Comparison of ENCODE assay signal across 8 mouse cellular contexts in genomic region chr8:61487597-61488156, GRCm38 (mm10). TPM values are rescaled to one million over a fixed set of nuclear protein-coding genes. Genes with fewer than 3 reads are reported as not detected.
A peak's percentile ranks its signal among the peaks of the same experiment; 100 is the strongest.
DNase-seq lines count a peak whose midpoint lies in the region; ATAC-seq and TF ChIP-seq lines count a peak whose summit lies in the region.

Cbr4 (plus strand) TSS chr8:61487734.

- no peaks in the 10 kb centered on the region for H3K9me3 ChIP-seq in megakaryocyte, embryonic 14.5 days

- H3K4me3 ChIP-seq in cortical plate, adult 2 months (ENCODE audit: insufficient read depth, low read length) = peak within 1 kb of the TSS; percentile 76
- peak within 1 kb of the TSS; percentile 95 for H3K4me3 ChIP-seq in megakaryocyte, embryonic 14.5 days (replicated peaks)

- H3K27ac ChIP-seq in cortical plate, adult 2 months (ENCODE audit: insufficient read depth, low read length) = peak within 1 kb of the TSS; percentile 90

- H3K27me3 ChIP-seq in megakaryocyte, embryonic 14.5 days (replicated peaks) = no peaks in the 10 kb centered on the region

- ATAC-seq in activated CD4-positive, CD25-positive, alpha-beta regulatory T cell, adult 4 months = peak; percentile 99

- 0 out of 2 replicates have a peak, but pooled peaks cover 1% of the 10 kb centered on the region for H3K4me1 ChIP-seq in cortical plate, adult 2 months (ENCODE audit: control insufficient read depth, insufficient read depth, low read length)
- H3K4me1 ChIP-seq in megakaryocyte, embryonic 14.5 days = peaks cover 11% of the 10 kb centered on the region

- peak; percentile 66 to 69 for DNase-seq in gastrocnemius, adult 8-10 months (ENCODE audit: low spot score in 2 of 2)
- DNase-seq in hindlimb bud, embryonic 11.5 days (ENCODE audit: extremely low spot score, low read depth, low spot score) = peak; percentile 97
- peak; percentile 80 to 86 for DNase-seq in left cerebral cortex, adult 8-10 months (ENCODE audit: low spot score in 2 of 2)
- DNase-seq in right cerebral cortex, postnatal 10 days (ENCODE audit: low spot score in 2 of 2) = peak; percentile 93 to 95
- DNase-seq in urinary bladder, postnatal 25 days (ENCODE audit: low spot score) = peak; percentile 76

- no peak for TF ChIP-seq CTCF in cortical plate, adult 2 months (IDR thresholded peaks at IDR 0.05; ENCODE audit: extremely low read depth, insufficient read depth, low read length)

- H3K36me3 ChIP-seq in megakaryocyte, embryonic 14.5 days (replicated peaks; ENCODE audit: low read length) = peaks cover 19% of the 10 kb centered on the region

- TF ChIP-seq POLR2A in cortical plate, adult 2 months (IDR thresholded peaks at IDR 0.05; ENCODE audit: extremely low read depth, insufficient read depth, low read length) = peak; percentile 86

RNA-seq across cellular contexts. Expression of gene Cbr4, which starts in this region (rescaled TPM):
- 10 to 100 TPM; 17.3 to 27.7 TPM for polyA plus RNA-seq in activated CD4-positive, CD25-positive, alpha-beta regulatory T cell, adult 4 months (2017; shearing (Covaris generic))
- 15.2 and 19.3 TPM in 2 replicates for polyA plus RNA-seq in cortical plate, adult 2 months (2012; rRNA removed)
- 10 to 100 TPM; 29.5 to 38.0 (median 35.8) TPM for total RNA-seq in gastrocnemius, adult 8-10 months (2022)
- total RNA-seq in left cerebral cortex, adult 8-10 months (2022) = 10 to 100 TPM; 24.7 to 29.7 (median 26.5) TPM
- polyA plus RNA-seq in megakaryocyte, embryonic 14.5 days (2012; ENCODE audit: insufficient read depth, low replicate concordance) = 0.63 and 1.6 TPM in 2 replicates

Comparison
In these comparisons a context has a peak if more than half of its experiments do, and no peak if none do; other contexts are left out.
1. Peak in every context shown above with its lines: DNase-seq, ATAC-seq, H3K4me3 ChIP-seq and H3K27ac ChIP-seq.